Mouse (Mus musculus): ENCODE measurements around the gene Scaf4. TPM values are rescaled to one million over a fixed set of nuclear protein-coding genes. Genes with fewer than 3 reads are reported as not detected.

Gene Scaf4
- polyA plus RNA-seq (2014; fragmentation: Illumina TruSeq; extraction: RNeasy Lipid Tissue Mini Kit (QIAGEN cat#74804); ENCODE audit: low read depth, low replicate concordance) = 17.0 TPM

GRCm38 (mm10) chr16:90283905-90284891, at the start of gene Scaf4:
TSS of gene Scaf4 (minus strand) at chr16:90284503.

GRCm38 (mm10) chr16:90220026-90220891, 64.0 kb downstream of the Scaf4 start, which contains the start of gene Sod1:
TSS of gene Sod1 (plus strand) at chr16:90220754.

Other genes with a start within 250 kb of the Scaf4 start
- 53.3 TPM for gene Tiam1, start 140.7 kb downstream of the Scaf4 start, polyA plus RNA-seq (2014; fragmentation: Illumina TruSeq; extraction: RNeasy Lipid Tissue Mini Kit (QIAGEN cat#74804); ENCODE audit: low read depth, low replicate concordance)
- gene Sod1, start 63.7 kb downstream of the Scaf4 start, polyA plus RNA-seq (2014; fragmentation: Illumina TruSeq; extraction: RNeasy Lipid Tissue Mini Kit (QIAGEN cat#74804); ENCODE audit: low read depth, low replicate concordance) = 639 TPM
- gene Hunk, start 101.5 kb upstream of the Scaf4 start, polyA plus RNA-seq (2014; fragmentation: Illumina TruSeq; extraction: RNeasy Lipid Tissue Mini Kit (QIAGEN cat#74804); ENCODE audit: low read depth, low replicate concordance) = 1.6 TPM